Mouse (Mus musculus): Measurements from ENCODE around the gene Synpo2l. TPM values are rescaled to one million over a fixed set of nuclear protein-coding genes. Genes with fewer than 3 reads are reported as not detected.
A peak's percentile ranks its signal among the peaks of the same experiment; 100 is the strongest.
"Not testable (repeated sequence)": the region's sequence is repeated elsewhere in the genome, so short reads cannot be mapped to it uniquely, and the experiment has no call there.

The Synpo2l gene
- total RNA-seq (2021) = 100 to 1,000 TPM; 197 to 244 TPM
- long read RNA-seq, experiment 1, full-length matches to known transcripts = 100 of 207 reads
- long read RNA-seq, experiment 1, partial matches to known transcripts = 4 of 207 reads
- long read RNA-seq, experiment 1, other reads (novel, unspliced or antisense) = 103 of 207 reads
- long read RNA-seq, experiment 2, transcript Synpo2l-203 (2 exons, 3,696 nt) = minor isoform, 40 of 246 reads
- long read RNA-seq, experiment 2, transcript Synpo2l-202 (4 exons, 3,979 nt) = major isoform, 109 of 246 reads
- long read RNA-seq, experiment 2, partial matches to known transcripts = 9 of 246 reads
- long read RNA-seq, experiment 2, other reads (novel, unspliced or antisense) = 88 of 246 reads

- intact Hi-C loops (cut with DNase I; ENCODE audit: low total_unique reads) = no loop called here
Measured at GRCm38 (mm10) chr14:20668154-20668810, at the start of gene Synpo2l. Gene Synpo2l, minus strand, starts transcription at chr14:20668354.

GRCm38 (mm10) chr14:20713832-20714231 is 45.7 kb upstream of the Synpo2l start:
- no peak for DNase-seq
- intact Hi-C loops (cut with DNase I; ENCODE audit: low total_unique reads) = no loop called here

More at GRCm38 (mm10) chr14:20668154-20668810, at the start of gene Synpo2l:
- peak; percentile 77 for DNase-seq

GRCm38 (mm10) chr14:20708239-20708638 is 40.1 kb upstream of the Synpo2l start:
- DNase-seq = no peak
- intact Hi-C loops (cut with DNase I; ENCODE audit: low total_unique reads) = no loop called here

GRCm38 (mm10) chr14:20707201-20708190 is 39.3 kb upstream of the Synpo2l start, which contains the start of gene Zswim8:
Gene Zswim8, plus strand, starts transcription at chr14:20707552.
- intact Hi-C loops (cut with DNase I; ENCODE audit: low total_unique reads) = no loop called here
- DNase-seq = peak; percentile 88

- intact Hi-C loops (cut with DNase I; ENCODE audit: low total_unique reads); DNase-seq: not testable (repeated sequence)
Measured at GRCm38 (mm10) chr14:20703461-20703860, 35.3 kb upstream of the Synpo2l start.

- DNase-seq = peak; percentile 92
- intact Hi-C loops (cut with DNase I; ENCODE audit: low total_unique reads) = no loop called here
Measured at GRCm38 (mm10) chr14:20702741-20703381, 34.7 kb upstream of the Synpo2l start, which contains the start of gene Chchd1. Gene Chchd1, plus strand, starts transcription at chr14:20703006.

GRCm38 (mm10) chr14:20702096-20702740 is 34.1 kb upstream of the Synpo2l start:
- intact Hi-C loops (cut with DNase I; ENCODE audit: low total_unique reads) = no loop called here
- no peak for DNase-seq

- DNase-seq = no peak
- intact Hi-C loops (cut with DNase I; ENCODE audit: low total_unique reads) = no loop called here
Measured at GRCm38 (mm10) chr14:20701554-20701953, 33.4 kb upstream of the Synpo2l start.

- DNase-seq = no peak
- intact Hi-C loops (cut with DNase I; ENCODE audit: low total_unique reads) = no loop called here
Measured at GRCm38 (mm10) chr14:20700362-20700761, 32.2 kb upstream of the Synpo2l start.

GRCm38 (mm10) chr14:20698515-20698914 is 30.4 kb upstream of the Synpo2l start:
- DNase-seq = no peak
- intact Hi-C loops (cut with DNase I; ENCODE audit: low total_unique reads) = no loop called here

- intact Hi-C loops (cut with DNase I; ENCODE audit: low total_unique reads) = no loop called here
- no peak for DNase-seq
Measured at GRCm38 (mm10) chr14:20696986-20697385, 28.8 kb upstream of the Synpo2l start.

GRCm38 (mm10) chr14:20695761-20696520 is 27.8 kb upstream of the Synpo2l start:
- intact Hi-C loops (cut with DNase I; ENCODE audit: low total_unique reads) = no loop called here
- no peak for DNase-seq

- DNase-seq = peak; percentile 90
- intact Hi-C loops (cut with DNase I; ENCODE audit: low total_unique reads) = no loop called here
Measured at GRCm38 (mm10) chr14:20694884-20695760, 27.0 kb upstream of the Synpo2l start, which contains the start of gene Fut11. Gene Fut11, plus strand, starts transcription at chr14:20694968.

- DNase-seq = no peak
- intact Hi-C loops (cut with DNase I; ENCODE audit: low total_unique reads) = no loop called here
Measured at GRCm38 (mm10) chr14:20694185-20694883, 26.2 kb upstream of the Synpo2l start.

- no peak for DNase-seq
- intact Hi-C loops (cut with DNase I; ENCODE audit: low total_unique reads) = no loop called here
Measured at GRCm38 (mm10) chr14:20693589-20694101, 25.5 kb upstream of the Synpo2l start.

GRCm38 (mm10) chr14:20691772-20692171 is 23.6 kb upstream of the Synpo2l start:
- intact Hi-C loops (cut with DNase I; ENCODE audit: low total_unique reads) = no loop called here
- no peak for DNase-seq
